In the genomic region with DNA sequence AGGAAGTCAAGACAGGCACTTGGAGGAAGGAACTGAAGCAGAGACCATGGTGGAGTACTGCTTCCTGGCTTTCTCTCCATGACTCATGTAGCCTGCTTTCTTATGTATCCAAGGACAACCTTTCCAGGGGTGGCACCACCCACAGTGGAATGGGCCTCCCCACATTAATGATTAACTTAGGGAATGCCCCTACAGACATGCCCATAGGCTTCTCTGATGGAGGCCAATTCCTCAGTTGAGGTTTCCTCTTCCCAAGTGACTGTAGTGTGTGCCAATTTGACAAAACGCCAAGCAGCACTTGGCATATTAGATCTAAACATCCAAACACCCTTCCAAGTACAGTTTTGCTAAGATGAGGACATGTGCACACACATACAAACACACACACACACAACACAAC, we compare ENCODE assay signal across 17 mouse cellular contexts. TPM values are rescaled to one million over a fixed set of nuclear protein-coding genes. Genes with fewer than 3 reads are reported as not detected.
DNase-seq lines count a peak whose midpoint lies in the region; ATAC-seq and TF ChIP-seq lines count a peak whose summit lies in the region.
"Had no signal": no experiment of that assay in that cellular context is flagged by ENCODE, and none has a peak within 500 bp of the region (broad histone marks: within the 10 kb centered on the region; RNA-seq: fewer than 3 reads in every experiment).

No protein-coding gene starts in this region.

- no peaks in the 10 kb centered on the region for H3K36me3 ChIP-seq in forebrain, embryonic 14.5 days (ENCODE audit: control insufficient read depth, insufficient read depth, low read length)
- H3K36me3 ChIP-seq in forebrain, embryonic 16.5 days (ENCODE audit: control insufficient read depth, insufficient read depth), result no peaks in the 10 kb centered on the region
- H3K36me3 ChIP-seq: embryonic facial prominence, embryonic 13.5 days; heart, embryonic 15.5 days; hindbrain, embryonic 10.5 days; neural tube, embryonic 12.5 days had no signal

- H3K27me3 ChIP-seq in forebrain, embryonic 14.5 days (replicated peaks; ENCODE audit: control insufficient read depth, insufficient read depth, low read length), result no peaks in the 10 kb centered on the region
- no peaks in the 10 kb centered on the region for H3K27me3 ChIP-seq in forebrain, embryonic 16.5 days (replicated peaks; ENCODE audit: control insufficient read depth, insufficient read depth, low read length)
- no peaks in the 10 kb centered on the region for H3K27me3 ChIP-seq in Patski
- H3K27me3 ChIP-seq: neural tube, embryonic 12.5 days had no signal

- H3K4me3 ChIP-seq in forebrain, embryonic 14.5 days (ENCODE audit: low read depth, low read length), result no peak overlapping the region
- H3K4me3 ChIP-seq in forebrain, embryonic 16.5 days (replicated peaks; ENCODE audit: low read length), result no peak overlapping the region
- H3K4me3 ChIP-seq in layer of hippocampus, adult 2 months, result no peak overlapping the region
- H3K4me3 ChIP-seq: embryonic facial prominence, embryonic 13.5 days; heart, embryonic 15.5 days; hindbrain, embryonic 10.5 days; neural tube, embryonic 12.5 days had no signal

- H3K9me3 ChIP-seq in forebrain, embryonic 14.5 days (replicated peaks; ENCODE audit: control insufficient read depth, low read length), result no peaks in the 10 kb centered on the region
- no peaks in the 10 kb centered on the region for H3K9me3 ChIP-seq in forebrain, embryonic 16.5 days (ENCODE audit: control insufficient read depth, low read length)
- H3K9me3 ChIP-seq: embryonic facial prominence, embryonic 13.5 days; heart, embryonic 15.5 days; hindbrain, embryonic 10.5 days; neural tube, embryonic 12.5 days had no signal

- CTCF ChIA-PET in Patski (lab: Charles Lee), result no interaction called here

- no peak overlapping the region for H3K9ac ChIP-seq in forebrain, embryonic 14.5 days (ENCODE audit: low read length)
- H3K9ac ChIP-seq in forebrain, embryonic 16.5 days (replicated peaks; ENCODE audit: low read depth, low read length), result no peak overlapping the region
- H3K9ac ChIP-seq: embryonic facial prominence, embryonic 13.5 days; heart, embryonic 15.5 days; neural tube, embryonic 12.5 days had no signal

- peak; percentile 78 for DNase-seq in forebrain, embryonic 14.5 days (ENCODE audit: low spot score)
- peak; percentile 36 for DNase-seq in left cerebral cortex, postnatal 4 days
- no peak for DNase-seq in left cerebral cortex, adult 18-20 months (ENCODE audit: low spot score in 2 of 2)
- peak; percentile 79 for DNase-seq in Patski (ENCODE audit: low read depth, low spot score)
- peak; percentile 32 to 56 for DNase-seq in kidney, postnatal 36 days
- DNase-seq in layer of hippocampus, adult 2 months (ENCODE audit: low spot score in 2 of 2), result no peak
- DNase-seq: cerebellum, adult 11-12 months; right cerebral cortex, postnatal 25 days; thymus, postnatal 4 days had no signal

- H3K4me1 ChIP-seq in forebrain, embryonic 14.5 days (ENCODE audit: control insufficient read depth, insufficient read depth, low read length), result peaks cover 10% of the 10 kb centered on the region
- peaks cover 9% of the 10 kb centered on the region for H3K4me1 ChIP-seq in forebrain, embryonic 16.5 days (replicated peaks; ENCODE audit: control insufficient read depth, insufficient read depth, low read length)

- WGBS in forebrain, embryonic 14.5 days, result 84% methylated on average over 1 of the region's 1 CpGs
- 72% methylated on average over 1 of the region's 1 CpGs for WGBS in forebrain, embryonic 16.5 days

- ATAC-seq in forebrain, embryonic 14.5 days, result peak; percentile 22; the same call in 1 of the 2 replicates
- ATAC-seq in forebrain, embryonic 16.5 days, result no peak
- peak; percentile 54 for ATAC-seq in Patski
- no peak for ATAC-seq in frontal cortex, adult (ENCODE audit: low TSS enrichment)
- ATAC-seq: midbrain, embryonic 16.5 days had no signal

- H3K4me2 ChIP-seq in forebrain, embryonic 14.5 days (ENCODE audit: low read length), result no peak overlapping the region
- no peak overlapping the region for H3K4me2 ChIP-seq in forebrain, embryonic 16.5 days (ENCODE audit: low read length)
- H3K4me2 ChIP-seq: embryonic facial prominence, embryonic 13.5 days; heart, embryonic 15.5 days; liver, embryonic 11.5 days; neural tube, embryonic 12.5 days had no signal

- intact Hi-C loops in left cerebral cortex, postnatal 4 days (cut with DNase I), result no loop called here

- no peak overlapping the region for H3K27ac ChIP-seq in forebrain, embryonic 14.5 days (ENCODE audit: low read depth, low read length)
- no peak overlapping the region for H3K27ac ChIP-seq in forebrain, embryonic 16.5 days (ENCODE audit: low read length)
- no peak overlapping the region for H3K27ac ChIP-seq in layer of hippocampus, adult 2 months
- H3K27ac ChIP-seq: embryonic facial prominence, embryonic 13.5 days; heart, embryonic 15.5 days; hindbrain, embryonic 10.5 days; neural tube, embryonic 12.5 days had no signal

- in situ Hi-C loops in Patski (cut with MboI; ENCODE audit: low pct_unique_long_range_greater_than_20kb), result no loop called here

- no peak for TF ChIP-seq CTCF in Patski (IDR thresholded peaks at IDR 0.05)
- no peak for TF ChIP-seq CTCF in layer of hippocampus, adult 2 months (conservative IDR thresholded peaks at IDR 0.05)

- POLR2A ChIA-PET in Patski (lab: Charles Lee), result no interaction called here

RNA-seq across cellular contexts. Expression of a gene that starts 23.0 kb away (rescaled TPM):
- polyA plus RNA-seq in forebrain, embryonic 14.5 days (2014; fragmentation: Nextera tagmentation; extraction: Ambion mirVana), result 13.3 and 13.9 TPM in 2 replicates
- 13.6 and 15.9 TPM in 2 replicates for polyA plus RNA-seq in forebrain, embryonic 16.5 days (2015; fragmentation: Nextera tagmentation; extraction: Ambion mirVana)
- 1 to 10 TPM; 4.9 to 7.5 TPM for total RNA-seq in left cerebral cortex, postnatal 4 days (2021)
- 10 to 100 TPM in 1 of 2 experiments, 1 to 10 TPM in 1; 6.4 to 11.8 TPM for total RNA-seq in left cerebral cortex, adult 18-20 months (2021)
- 1.4 TPM for polyA plus RNA-seq in Patski (2021)
- 1 to 10 TPM; 3.2 to 4.6 TPM for total RNA-seq in layer of hippocampus, adult 2 months (2021)

Comparison
In these comparisons a context has a peak if more than half of its experiments do, and no peak if none do; other contexts are left out.
1. ATAC-seq: peak in forebrain, embryonic 14.5 days (single experiment) and Patski (single experiment); none in forebrain, embryonic 16.5 days (single experiment) and frontal cortex, adult (single experiment).
2. DNase-seq: peak in forebrain, embryonic 14.5 days (single experiment), left cerebral cortex, postnatal 4 days (single experiment), Patski (single experiment) and kidney, postnatal 36 days (2 of 2); none in left cerebral cortex, adult 18-20 months (0 of 2) and layer of hippocampus, adult 2 months (0 of 2).